Mouse (Mus musculus) limb, embryonic 11.5 days (tissue): ENCODE measurements at regions not wholly inside any gene's neighbourhood (a gene's known extent, or its start where the extent isn't known, plus 50 kb on each side); places are given as distances from the start of the nearest gene placed in this dataset.

Source experiments
- ATAC-seq: fragments of 200-750 bp; cut with Nextera tagmentation; 2 replicates; pipeline ENCODE4 v1.8.0; 2017; ENCODE audit warnings: low read depth; ENCODE audit not compliant: insufficient number of reproducible peaks, low FRiP score, low TSS enrichment
- DNase-seq: peaks from one replicate; pipeline ENCODE4 v3.0.0-alpha.2; 2015; ENCODE audit warnings: low spot score
- H3K27ac ChIP-seq: fragments of 300-500 bp; sonication (generic); replicated peaks from 2 replicates; pipeline ENCODE4 v1.5.1; 2014; ENCODE audit warnings: low read depth, mild to moderate bottlenecking, low read length
- H3K27me3 ChIP-seq: fragments of 300-500 bp; sonication (generic); 2 replicates; pipeline ENCODE4 v1.6.1; 2014; ENCODE audit warnings: mild to moderate bottlenecking, low read length, mixed read lengths; ENCODE audit not compliant: control insufficient read depth, insufficient read depth
- H3K36me3 ChIP-seq: fragments of 300-500 bp; sonication (generic); 2 replicates; pipeline ENCODE4 v1.6.1; 2014; ENCODE audit warnings: mild to moderate bottlenecking, low read length, moderate library complexity, mixed read lengths; ENCODE audit not compliant: control insufficient read depth, insufficient read depth
- H3K4me1 ChIP-seq: fragments of 300-500 bp; sonication (generic); 2 replicates; pipeline ENCODE4 v1.6.1; 2014; ENCODE audit warnings: low read length, mixed read lengths; ENCODE audit not compliant: control insufficient read depth, insufficient read depth
- H3K4me2 ChIP-seq: fragments of 300-500 bp; sonication (generic); 2 replicates; pipeline ENCODE4 v1.6.1; 2014; ENCODE audit warnings: low read depth, mild to moderate bottlenecking, moderate library complexity; ENCODE audit not compliant: severe bottlenecking
- H3K4me3 ChIP-seq: fragments of 300-500 bp; sonication (generic); 2 replicates; pipeline ENCODE4 v1.5.1; 2014; ENCODE audit warnings: low read depth, low read length
- H3K9ac ChIP-seq: fragments of 300-500 bp; sonication (generic); 2 replicates; pipeline ENCODE4 v1.6.1; 2014; ENCODE audit warnings: mild to moderate bottlenecking, low read length
- H3K9me3 ChIP-seq: fragments of 300-500 bp; sonication (generic); 2 replicates; pipeline ENCODE4 v1.6.1; 2016; ENCODE audit warnings: low read length; ENCODE audit not compliant: control insufficient read depth
- WGBS: fragments of 180-500 bp; shearing (Covaris S2); extraction: QIAGEN DNeasy Blood & Tissue Kit; methylation state at CpG from one replicate; pipeline ENCODE4 v1.1.7; 2014; 5-methylcytosine and 5-hydroxymethylcytosine counted together

DNA sequence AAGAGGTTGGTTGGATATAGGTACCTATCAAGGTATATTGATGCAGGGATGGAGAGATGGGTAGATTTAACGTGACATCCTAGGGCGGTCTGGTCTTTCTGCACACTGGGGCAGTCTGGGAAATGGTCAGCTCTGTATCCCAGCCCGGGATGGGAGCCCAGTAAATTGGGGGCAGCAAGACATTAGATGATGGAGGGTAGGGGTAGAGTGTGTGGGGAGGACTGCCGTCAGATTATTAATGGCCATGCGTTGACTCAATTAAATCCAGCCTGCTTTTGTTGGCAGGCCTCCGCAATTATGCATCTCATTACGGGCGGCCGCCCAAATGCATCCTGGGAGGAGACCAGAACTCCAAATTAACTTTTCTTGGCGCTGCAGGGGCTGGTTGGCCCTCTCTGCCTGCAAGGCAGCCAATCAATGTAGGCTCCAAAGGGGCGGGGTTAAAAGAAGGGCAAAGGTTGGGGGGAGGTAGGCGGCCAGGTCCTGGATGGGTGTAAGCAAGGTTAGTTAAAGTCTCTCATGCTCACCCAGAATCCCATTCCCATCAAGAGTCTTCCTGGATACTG lies 79.2 kb upstream of the Pax2 start:
- no peak overlapping the region for H3K4me2 ChIP-seq
- no peak for DNase-seq
- peaks cover 87% of the 10 kb centered on the region for H3K27me3 ChIP-seq
- no peak overlapping the region for H3K9ac ChIP-seq
- H3K4me3 ChIP-seq = no peak overlapping the region
- H3K36me3 ChIP-seq = no peaks in the 10 kb centered on the region
- WGBS = 8% methylated on average over 12 of the region's 12 CpGs
- no peak overlapping the region for H3K27ac ChIP-seq
- H3K9me3 ChIP-seq = no peaks in the 10 kb centered on the region
- ATAC-seq = no peak
- peaks cover 8% of the 10 kb centered on the region for H3K4me1 ChIP-seq

GRCm38 (mm10) chr19:44677295-44677694 lies 78.5 kb upstream of the Pax2 start:
- Histone ChIP-seq H3K4me2 (no peak overlapping the region), H3K4me1 (peaks cover 1% of the 10 kb centered on the region), H3K9ac (no peak overlapping the region), H3K9me3 (no peaks in the 10 kb centered on the region), H3K27ac (no peak overlapping the region), H3K36me3 (no peaks in the 10 kb centered on the region), H3K4me3 (no peak overlapping the region), H3K27me3 (peaks cover 87% of the 10 kb centered on the region)
- DNase-seq (no peak), ATAC-seq (no peak)
- WGBS = 52% methylated on average over 8 of the region's 8 CpGs

- H3K36me3 ChIP-seq = no peaks in the 10 kb centered on the region
- no peak overlapping the region for H3K4me3 ChIP-seq
- no peak overlapping the region for H3K27ac ChIP-seq
- no peak overlapping the region for H3K4me2 ChIP-seq
- no peaks in the 10 kb centered on the region for H3K4me1 ChIP-seq
- peaks cover 87% of the 10 kb centered on the region for H3K27me3 ChIP-seq
- no peaks in the 10 kb centered on the region for H3K9me3 ChIP-seq
- 83% methylated on average over 1 of the region's 1 CpGs for WGBS
- no peak for ATAC-seq
- H3K9ac ChIP-seq = no peak overlapping the region
- no peak for DNase-seq
Observed at GRCm38 (mm10) chr19:44678686-44679085, 77.2 kb upstream of the Pax2 start.

- Histone ChIP-seq H3K27ac (no peak overlapping the region), H3K36me3 (no peaks in the 10 kb centered on the region), H3K9me3 (no peaks in the 10 kb centered on the region), H3K9ac (no peak overlapping the region), H3K4me2 (no peak overlapping the region), H3K4me3 (no peak overlapping the region), H3K27me3 (peaks cover 79% of the 10 kb centered on the region), H3K4me1 (no peaks in the 10 kb centered on the region)
- ATAC-seq (no peak), DNase-seq (no peak)
- WGBS = 9% methylated on average over 8 of the region's 8 CpGs
Observed at GRCm38 (mm10) chr19:44681675-44682074, 74.2 kb upstream of the Pax2 start.

DNA sequence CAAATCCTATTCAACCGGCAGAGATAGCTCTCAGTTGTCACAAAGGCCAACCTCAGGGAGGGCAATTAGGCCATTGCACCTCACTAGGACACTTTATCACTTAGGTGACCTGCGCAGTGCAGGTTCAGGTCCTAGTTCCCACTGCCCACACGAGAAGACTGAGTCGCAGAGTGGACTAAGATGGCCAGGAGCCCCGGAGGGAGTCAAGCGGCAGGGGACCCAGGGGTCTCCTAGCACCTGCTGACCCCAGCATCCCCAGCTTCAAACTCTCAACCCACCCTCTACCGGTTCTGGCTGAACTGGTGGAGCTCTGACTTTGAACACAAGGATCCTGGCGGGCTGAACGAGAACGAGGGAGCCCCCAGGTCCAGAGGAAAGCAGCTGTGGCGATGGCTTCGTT lies 72.7 kb upstream of the Pax2 start:
- ATAC-seq (no peak), DNase-seq (no peak)
- 3% methylated on average over 12 of the region's 12 CpGs for WGBS
- Histone ChIP-seq H3K4me1 (no peaks in the 10 kb centered on the region), H3K27me3 (peaks cover 64% of the 10 kb centered on the region), H3K9me3 (no peaks in the 10 kb centered on the region), H3K36me3 (no peaks in the 10 kb centered on the region), H3K4me2 (no peak overlapping the region), H3K9ac (no peak overlapping the region), H3K27ac (no peak overlapping the region), H3K4me3 (no peak overlapping the region)

- DNase-seq = peak; percentile 59
- H3K27me3 ChIP-seq = peaks cover 59% of the 10 kb centered on the region
- ATAC-seq = no peak
Observed at GRCm38 (mm10) chr19:44684061-44684514, 71.8 kb upstream of the Pax2 start.

DNA sequence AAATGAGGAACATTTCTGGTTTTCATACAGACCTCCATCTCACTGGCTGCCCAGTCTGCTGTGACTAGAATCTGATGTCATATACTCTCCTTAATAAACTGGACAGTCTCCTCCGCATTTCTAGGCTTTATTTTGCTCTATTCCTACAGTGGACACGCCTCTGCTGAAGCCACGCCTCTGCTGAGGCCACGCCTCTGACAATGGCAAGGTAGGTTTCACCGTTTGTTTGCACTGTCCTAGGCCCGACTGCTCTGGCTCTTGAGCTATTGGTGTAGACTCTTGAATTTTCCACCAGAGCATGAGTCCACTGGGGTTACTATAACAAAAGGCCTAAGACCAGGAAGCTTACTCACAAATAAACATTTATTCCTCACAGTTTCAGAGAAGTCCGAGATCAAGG lies 69.8 kb upstream of the Pax2 start:
- 38% methylated on average over 7 of the region's 7 CpGs for WGBS
- no peak for ATAC-seq
- H3K9me3 ChIP-seq = no peaks in the 10 kb centered on the region

More at GRCm38 (mm10) chr19:44684061-44684514, 71.8 kb upstream of the Pax2 start:
- under 1% methylated on average over 43 of the region's 48 CpGs for WGBS
- Histone ChIP-seq H3K27ac (no peak overlapping the region), H3K9me3 (no peaks in the 10 kb centered on the region), H3K4me2 (peak overlapping the region; percentile 25), H3K4me3 (no peak overlapping the region; the same call in 1 of the 2 replicates), H3K36me3 (no peaks in the 10 kb centered on the region), H3K9ac (no peak overlapping the region), H3K4me1 (no peaks in the 10 kb centered on the region)

DNA sequence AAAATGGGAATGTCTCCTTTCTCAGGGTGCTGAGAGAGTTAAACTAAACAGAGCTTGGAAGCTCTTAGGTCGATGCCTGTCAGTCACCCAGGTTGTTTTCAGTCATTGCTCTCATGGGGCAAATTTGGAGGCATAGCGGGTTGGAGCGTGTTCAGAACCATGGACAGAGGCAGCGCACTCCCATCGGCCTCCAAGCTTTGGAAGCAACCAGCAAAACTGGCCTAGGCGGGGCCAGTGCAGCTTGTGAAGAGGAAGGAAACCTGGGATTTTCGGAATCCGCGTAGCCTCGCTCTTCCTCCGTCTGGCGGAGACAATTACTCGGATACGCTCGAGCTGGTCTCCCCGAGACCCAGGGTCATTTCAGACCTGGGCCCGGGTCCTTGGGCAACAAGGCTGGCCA lies 63.4 kb upstream of the Pax2 start:
- no peak overlapping the region for H3K4me3 ChIP-seq
- peaks cover 4% of the 10 kb centered on the region; the same call in 1 of the 2 replicates for H3K4me1 ChIP-seq
- H3K9ac ChIP-seq = no peak overlapping the region
- peaks cover 36% of the 10 kb centered on the region for H3K27me3 ChIP-seq
- H3K4me2 ChIP-seq = peak overlapping the region; percentile 34; the same call in 1 of the 2 replicates
- no peaks in the 10 kb centered on the region for H3K9me3 ChIP-seq
- WGBS = 1% methylated on average over 17 of the region's 17 CpGs
- H3K36me3 ChIP-seq = no peaks in the 10 kb centered on the region
- ATAC-seq (no peak), DNase-seq (peak; percentile 89)
- no peak overlapping the region for H3K27ac ChIP-seq

More for the DNA sequence above, 69.8 kb upstream of the Pax2 start:
- Histone ChIP-seq H3K9ac (no peak overlapping the region), H3K4me2 (no peak overlapping the region), H3K27ac (no peak overlapping the region), H3K27me3 (peaks cover 49% of the 10 kb centered on the region), H3K36me3 (no peaks in the 10 kb centered on the region), H3K4me1 (no peaks in the 10 kb centered on the region), H3K4me3 (no peak overlapping the region)
- DNase-seq = no peak

GRCm38 (mm10) chr19:44692816-44693215 lies 63.0 kb upstream of the Pax2 start:
- Histone ChIP-seq H3K9me3 (no peaks in the 10 kb centered on the region), H3K36me3 (no peaks in the 10 kb centered on the region), H3K27me3 (peaks cover 40% of the 10 kb centered on the region), H3K4me3 (no peak overlapping the region), H3K4me2 (peak overlapping the region; percentile 34; the same call in 1 of the 2 replicates), H3K4me1 (peaks cover 4% of the 10 kb centered on the region; the same call in 1 of the 2 replicates), H3K27ac (no peak overlapping the region), H3K9ac (no peak overlapping the region)
- no peak for ATAC-seq
- 1% methylated on average over 16 of the region's 16 CpGs for WGBS
- no peak for DNase-seq
